Mouse (Mus musculus): ENCODE measurements around the gene Tmem223. TPM values are rescaled to one million over a fixed set of nuclear protein-coding genes. Genes with fewer than 3 reads are reported as not detected.

Gene Tmem223
- total and polyA plus RNA-seq, 2 experiments from 2014 or later: 214 to 306 TPM

DNA sequence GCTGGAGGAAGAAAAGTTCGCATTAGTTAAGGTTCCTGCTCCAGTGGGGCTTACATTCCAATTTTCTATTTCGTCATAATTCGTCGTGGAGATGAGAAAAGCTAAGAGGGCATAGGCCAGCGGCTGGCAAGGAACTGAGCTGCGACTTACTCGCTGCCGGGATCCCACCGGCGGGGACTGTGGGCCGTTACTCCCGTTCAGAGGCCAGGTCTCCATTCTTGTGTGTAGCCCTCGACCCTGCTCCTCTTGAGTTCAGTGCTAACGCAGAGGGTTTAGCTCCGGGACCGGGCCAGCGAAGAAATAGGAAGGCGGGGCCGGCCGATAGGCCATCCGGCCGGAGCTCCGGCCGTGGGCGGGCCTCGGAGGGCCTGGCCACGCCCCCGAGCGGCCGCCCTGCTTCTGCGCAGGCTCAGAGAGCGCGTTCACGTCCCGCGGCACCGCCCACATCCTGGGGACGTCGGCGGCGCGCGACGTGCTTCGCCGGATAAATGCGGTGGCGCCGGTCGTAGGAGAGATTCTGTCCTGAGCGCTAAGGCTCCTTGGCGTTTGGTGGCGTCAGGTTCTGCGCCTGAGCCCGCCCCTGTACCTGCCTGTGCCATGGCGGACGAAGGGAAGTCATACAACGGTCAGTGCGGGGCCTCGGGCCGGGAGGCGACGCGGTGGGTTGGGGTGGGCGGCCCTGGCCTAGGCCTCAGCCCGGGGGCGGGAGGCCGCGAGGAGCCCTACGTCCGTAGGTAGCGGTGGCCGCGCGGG lies 14.0 kb upstream of the Tmem223 start, which contains the start of gene Nxf1:
Nxf1 (plus strand) TSS at position 439 of the 753 bp plus-strand sequence.
- under 1% methylated on average over 75 of the region's 75 CpGs for WGBS
- peak within 1 kb of the TSS; percentile 83 for H3K4me3 ChIP-seq (ENCODE audit: low read depth, low read length)
- 0 out of 2 replicates have a peak, but pooled peaks have one; percentile 22 for TF ChIP-seq EP300 (IDR thresholded peaks at IDR 0.05; ENCODE audit: low read depth)
- no peak for TF ChIP-seq CTCF (IDR thresholded peaks at IDR 0.05; ENCODE audit: low read depth)
- no peaks in the 10 kb centered on the region for H3K27me3 ChIP-seq (ENCODE audit: control insufficient read depth, insufficient read depth, low read length)
- ATAC-seq (ENCODE audit: insufficient read depth, low read depth): peak; percentile 96
- peak; percentile 91 for DNase-seq (ENCODE audit: low spot score)
- H3K9ac ChIP-seq (replicated peaks; ENCODE audit: low read depth, low read length): peak within 1 kb of the TSS; percentile 84
- peak within 1 kb of the TSS; percentile 72 for H3K4me2 ChIP-seq (ENCODE audit: low read depth, low read length)
- no peaks in the 10 kb centered on the region for H3K9me3 ChIP-seq (replicated peaks; ENCODE audit: control insufficient read depth, low read length)
- peak within 1 kb of the TSS; percentile 86 for H3K27ac ChIP-seq (ENCODE audit: low read depth)
- H3K4me1 ChIP-seq (ENCODE audit: control insufficient read depth, insufficient read depth): peaks cover 22% of the 10 kb centered on the region; the same call in 1 of the 2 replicates
- H3K36me3 ChIP-seq (replicated peaks; ENCODE audit: control insufficient read depth, insufficient read depth, low read length): peaks cover 29% of the 10 kb centered on the region

DNA sequence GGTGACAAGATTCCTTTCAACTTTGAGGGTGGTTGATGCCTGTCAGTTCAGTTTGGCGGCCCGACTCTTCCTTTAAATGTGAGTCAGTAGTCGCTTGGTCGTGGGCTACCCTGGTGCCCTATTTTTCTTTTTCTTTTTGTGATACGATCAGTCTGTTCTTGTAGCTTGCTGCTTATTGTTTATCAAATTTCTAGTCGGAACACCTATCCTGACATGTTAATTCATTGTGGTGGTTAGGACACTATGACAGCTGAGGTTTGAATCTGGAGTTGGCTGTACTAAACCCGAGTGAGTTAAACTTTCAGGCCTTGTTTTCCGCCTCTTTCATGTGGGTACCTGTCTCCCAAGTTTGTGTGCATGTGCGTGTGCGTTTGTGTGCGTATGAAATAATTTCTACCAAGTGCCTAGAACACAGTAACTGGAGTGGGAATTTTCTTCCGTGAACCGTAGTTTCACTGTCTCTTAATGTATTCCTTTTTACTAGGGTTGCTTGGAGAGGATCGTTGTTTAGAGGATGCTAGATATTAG lies 13.3 kb upstream of the Tmem223 start:
- Histone ChIP-seq H3K27ac (ENCODE audit: low read depth) (peak overlapping the region; percentile 86), H3K4me2 (ENCODE audit: low read depth, low read length) (peak overlapping the region; percentile 72), H3K9ac (replicated peaks; ENCODE audit: low read depth, low read length) (peak overlapping the region; percentile 84), H3K9me3 (replicated peaks; ENCODE audit: control insufficient read depth, low read length) (no peaks in the 10 kb centered on the region), H3K36me3 (replicated peaks; ENCODE audit: control insufficient read depth, insufficient read depth, low read length) (peaks cover 28% of the 10 kb centered on the region), H3K4me1 (ENCODE audit: control insufficient read depth, insufficient read depth) (peaks cover 22% of the 10 kb centered on the region; the same call in 1 of the 2 replicates), H3K4me3 (ENCODE audit: low read depth, low read length) (peak overlapping the region; percentile 83), H3K27me3 (ENCODE audit: control insufficient read depth, insufficient read depth, low read length) (no peaks in the 10 kb centered on the region)
- no peak for TF ChIP-seq CTCF (IDR thresholded peaks at IDR 0.05; ENCODE audit: low read depth)
- TF ChIP-seq EP300 (IDR thresholded peaks at IDR 0.05; ENCODE audit: low read depth): no peak
- 3% methylated on average over 14 of the region's 14 CpGs for WGBS
- no peak for ATAC-seq (ENCODE audit: insufficient read depth, low read depth)
- no peak for DNase-seq (ENCODE audit: low spot score)

DNA sequence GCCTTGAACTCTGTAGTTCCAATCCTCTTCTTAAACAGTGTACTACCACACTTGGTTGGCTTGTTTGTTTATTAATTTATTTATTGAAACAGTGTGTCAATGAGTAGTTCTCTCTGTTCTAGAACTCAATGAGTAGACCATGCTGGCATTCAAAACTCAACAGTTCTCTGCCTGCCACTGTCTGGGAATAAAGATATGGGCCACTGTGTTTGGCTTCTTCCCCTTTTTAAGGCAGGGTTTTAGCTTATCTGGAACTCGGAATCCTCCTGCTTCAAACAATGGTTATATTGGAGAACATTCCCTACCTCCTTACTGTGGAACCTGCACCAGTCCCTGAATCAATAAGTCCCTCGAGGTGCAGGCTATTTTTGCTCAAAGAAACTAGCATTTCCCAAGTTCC lies 11.9 kb upstream of the Tmem223 start:
- 68% methylated on average over 2 of the region's 2 CpGs for WGBS

DNA sequence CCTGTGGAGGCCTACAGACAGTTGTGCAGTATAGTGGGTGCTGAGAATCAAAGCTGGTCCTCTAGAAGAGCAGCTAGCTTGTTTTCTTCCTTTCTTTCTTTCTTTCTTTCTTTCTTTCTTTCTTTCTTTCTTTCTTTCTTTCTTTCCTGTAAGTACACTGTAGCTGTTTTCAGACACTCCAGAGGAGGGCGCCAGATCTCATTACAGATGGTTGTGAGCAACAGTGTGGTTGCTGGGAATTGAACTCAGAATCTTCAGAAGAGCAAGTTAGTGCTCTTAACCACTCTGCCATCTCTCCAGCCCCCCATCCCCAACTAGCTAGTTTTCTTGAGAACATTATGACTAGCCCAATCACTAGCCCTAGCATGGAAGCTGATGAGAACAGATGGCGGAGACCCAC lies 10.0 kb upstream of the Tmem223 start:
- H3K4me3 ChIP-seq (ENCODE audit: low read depth, low read length): no peak overlapping the region
- 91% methylated on average over 2 of the region's 2 CpGs for WGBS
- TF ChIP-seq EP300 (IDR thresholded peaks at IDR 0.05; ENCODE audit: low read depth): no peak
- TF ChIP-seq CTCF (IDR thresholded peaks at IDR 0.05; ENCODE audit: low read depth): peak; percentile 18; the same call in 1 of the 2 replicates
- H3K9me3 ChIP-seq (replicated peaks; ENCODE audit: control insufficient read depth, low read length): no peaks in the 10 kb centered on the region; the same call in 1 of the 2 replicates
- H3K4me1 ChIP-seq (ENCODE audit: control insufficient read depth, insufficient read depth): peaks cover 21% of the 10 kb centered on the region; the same call in 1 of the 2 replicates
- DNase-seq (ENCODE audit: low spot score) (no peak), ATAC-seq (ENCODE audit: insufficient read depth, low read depth) (no peak)
- H3K36me3 ChIP-seq (replicated peaks; ENCODE audit: control insufficient read depth, insufficient read depth, low read length): peaks cover 39% of the 10 kb centered on the region
- no peaks in the 10 kb centered on the region for H3K27me3 ChIP-seq (ENCODE audit: control insufficient read depth, insufficient read depth, low read length)
- no peak overlapping the region for H3K4me2 ChIP-seq (ENCODE audit: low read depth, low read length)
- no peak overlapping the region for H3K27ac ChIP-seq (ENCODE audit: low read depth)
- no peak overlapping the region for H3K9ac ChIP-seq (replicated peaks; ENCODE audit: low read depth, low read length)

More for the DNA sequence above, 11.9 kb upstream of the Tmem223 start:
- Histone ChIP-seq H3K9me3 (replicated peaks; ENCODE audit: control insufficient read depth, low read length) (no peaks in the 10 kb centered on the region), H3K4me1 (ENCODE audit: control insufficient read depth, insufficient read depth) (peaks cover 22% of the 10 kb centered on the region; the same call in 1 of the 2 replicates), H3K36me3 (replicated peaks; ENCODE audit: control insufficient read depth, insufficient read depth, low read length) (peaks cover 32% of the 10 kb centered on the region), H3K4me3 (ENCODE audit: low read depth, low read length) (no peak overlapping the region), H3K27ac (ENCODE audit: low read depth) (no peak overlapping the region), H3K9ac (replicated peaks; ENCODE audit: low read depth, low read length) (no peak overlapping the region), H3K27me3 (ENCODE audit: control insufficient read depth, insufficient read depth, low read length) (no peaks in the 10 kb centered on the region), H3K4me2 (ENCODE audit: low read depth, low read length) (no peak overlapping the region)
- ATAC-seq (ENCODE audit: insufficient read depth, low read depth): no peak
- DNase-seq (ENCODE audit: low spot score): no peak
- TF ChIP-seq EP300 (IDR thresholded peaks at IDR 0.05; ENCODE audit: low read depth) (no peak), CTCF (IDR thresholded peaks at IDR 0.05; ENCODE audit: low read depth) (no peak)

DNA sequence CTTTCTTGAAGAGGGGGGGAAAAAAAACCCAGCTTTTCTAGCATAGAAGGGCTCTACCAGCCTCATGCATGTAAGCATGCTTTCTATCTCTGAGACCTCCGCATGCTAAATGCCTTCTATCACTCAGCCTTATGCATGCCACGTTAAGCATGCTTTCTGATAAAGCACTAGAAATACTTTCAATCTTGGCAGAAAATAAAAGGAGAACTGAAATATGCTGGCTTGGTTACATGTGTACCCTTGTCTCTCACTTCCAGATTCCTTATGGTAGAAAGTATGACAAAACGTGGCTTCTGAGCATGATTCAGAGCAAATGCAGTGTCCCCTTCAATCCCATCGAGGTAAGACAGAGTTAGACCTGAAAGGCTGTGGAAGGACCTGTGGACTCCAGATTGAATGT lies 7.5 kb upstream of the Tmem223 start:
- DNase-seq (ENCODE audit: low spot score): no peak
- H3K9ac ChIP-seq (replicated peaks; ENCODE audit: low read depth, low read length): no peak overlapping the region
- H3K4me2 ChIP-seq (ENCODE audit: low read depth, low read length): no peak overlapping the region
- H3K36me3 ChIP-seq (replicated peaks; ENCODE audit: control insufficient read depth, insufficient read depth, low read length): peaks cover 63% of the 10 kb centered on the region
- TF ChIP-seq CTCF (IDR thresholded peaks at IDR 0.05; ENCODE audit: low read depth) (no peak), EP300 (IDR thresholded peaks at IDR 0.05; ENCODE audit: low read depth) (no peak)
- WGBS: 60% methylated on average over 4 of the region's 4 CpGs
- H3K27me3 ChIP-seq (ENCODE audit: control insufficient read depth, insufficient read depth, low read length): no peaks in the 10 kb centered on the region
- no peak overlapping the region for H3K27ac ChIP-seq (ENCODE audit: low read depth)
- no peak for ATAC-seq (ENCODE audit: insufficient read depth, low read depth)
- H3K4me1 ChIP-seq (ENCODE audit: control insufficient read depth, insufficient read depth): 0 out of 2 replicates have a peak, but pooled peaks cover 6% of the 10 kb centered on the region
- no peaks in the 10 kb centered on the region; the same call in 1 of the 2 replicates for H3K9me3 ChIP-seq (replicated peaks; ENCODE audit: control insufficient read depth, low read length)
- no peak overlapping the region for H3K4me3 ChIP-seq (ENCODE audit: low read depth, low read length)
